Mouse (Mus musculus) kidney, embryonic 15.5 days (tissue): ENCODE measurements around the gene Gm5737. TPM values are rescaled to one million over a fixed set of nuclear protein-coding genes. Genes with fewer than 3 reads are reported as not detected.
A peak's percentile ranks its signal among the peaks of the same experiment; 100 is the strongest.

Experiments used
- ATAC-seq: fragments of 200-750 bp; cut with Nextera tagmentation; replicated peaks from 2 replicates; pipeline ENCODE4 v1.8.0; 2017; ENCODE audit warnings: moderate TSS enrichment; ENCODE audit not compliant: low FRiP score
- H3K27ac ChIP-seq: fragments of 300-500 bp; sonication (generic); 2 replicates; pipeline ENCODE4 v1.5.1; 2015; ENCODE audit warnings: mild to moderate bottlenecking, inconsistent platforms
- H3K27me3 ChIP-seq: fragments of 300-500 bp; sonication (generic); 2 replicates; pipeline ENCODE4 v1.6.1; 2015; ENCODE audit warnings: inconsistent platforms
- H3K36me3 ChIP-seq: fragments of 300-500 bp; sonication (generic); 2 replicates; pipeline ENCODE4 v1.6.1; 2015; ENCODE audit warnings: inconsistent platforms
- H3K4me1 ChIP-seq: fragments of 300-500 bp; sonication (generic); 2 replicates; pipeline ENCODE4 v1.6.1; 2015; ENCODE audit warnings: inconsistent platforms
- H3K4me2 ChIP-seq: fragments of 300-500 bp; sonication (generic); 2 replicates; pipeline ENCODE4 v1.6.1; 2015; ENCODE audit warnings: moderate library complexity, mild to moderate bottlenecking, inconsistent platforms
- H3K4me3 ChIP-seq: fragments of 300-500 bp; sonication (generic); replicated peaks from 2 replicates; pipeline ENCODE4 v1.5.1; 2015; ENCODE audit warnings: mild to moderate bottlenecking, inconsistent platforms
- H3K9ac ChIP-seq: fragments of 300-500 bp; sonication (generic); 2 replicates; pipeline ENCODE4 v1.6.1; 2015; ENCODE audit warnings: mild to moderate bottlenecking, inconsistent platforms
- H3K9me3 ChIP-seq: fragments of 300-500 bp; sonication (generic); replicated peaks from 2 replicates; pipeline ENCODE4 v1.6.1; 2016; ENCODE audit warnings: inconsistent platforms
- WGBS: fragments of 180-500 bp; shearing (Covaris S2); methylation state at CpG from one replicate; pipeline ENCODE4 v1.1.7; 2015; ENCODE audit warnings: mixed read lengths; 5-methylcytosine and 5-hydroxymethylcytosine counted together
- polyA plus RNA-seq: library from polyadenylated mRNA; unstranded; fragments of >200 nt; fragmentation: Nextera tagmentation; extraction: Ambion mirVana; gene quantifications from 2 replicates; pipeline ENCODE4 v1.2.1, GENCODE M21; 2015

Gm5737 gene
- polyA plus RNA-seq, 1 experiment from 2014 or later = not detected

DNA sequence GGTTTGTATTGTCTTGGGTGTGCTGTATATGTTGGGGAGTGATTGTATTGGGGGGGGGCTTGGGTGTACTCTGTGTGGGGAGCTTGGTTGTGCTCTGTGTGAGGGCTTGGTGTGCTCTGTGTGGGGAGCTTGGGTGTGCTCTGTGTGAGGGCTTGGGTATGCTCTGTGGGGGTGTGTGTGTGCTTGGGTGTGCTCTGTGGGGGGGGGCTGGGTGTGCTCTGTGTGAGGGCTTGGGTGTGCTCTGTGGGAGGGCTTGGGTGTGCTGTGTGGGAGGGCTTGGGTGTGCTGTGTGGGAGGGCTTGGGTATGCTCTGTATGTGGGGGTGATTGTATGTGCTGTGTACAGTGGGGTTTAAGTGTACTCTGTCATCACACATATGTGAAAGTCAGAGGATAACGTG lies 55.6 kb downstream of the Gm5737 start:
- WGBS = 77% methylated on average over 1 of the region's 1 CpGs
- peaks cover 60% of the 10 kb centered on the region for H3K4me1 ChIP-seq
- ATAC-seq = peak; percentile 12; the same call in 1 of the 2 replicates
- no peaks in the 10 kb centered on the region for H3K36me3 ChIP-seq
- H3K9ac ChIP-seq = no peak overlapping the region
- no peak overlapping the region for H3K27ac ChIP-seq
- no peaks in the 10 kb centered on the region for H3K27me3 ChIP-seq
- H3K4me3 ChIP-seq = no peak overlapping the region
- no peak overlapping the region for H3K4me2 ChIP-seq
- no peaks in the 10 kb centered on the region for H3K9me3 ChIP-seq

- H3K4me2 ChIP-seq = no peak overlapping the region
- no peak for ATAC-seq
- no peaks in the 10 kb centered on the region for H3K9me3 ChIP-seq
- no peak overlapping the region for H3K4me3 ChIP-seq
- peak overlapping the region; percentile 63 for H3K27ac ChIP-seq
- H3K9ac ChIP-seq = no peak overlapping the region
- no peaks in the 10 kb centered on the region for H3K27me3 ChIP-seq
- WGBS = 40% methylated on average over 5 of the region's 5 CpGs
- peaks cover 38% of the 10 kb centered on the region for H3K4me1 ChIP-seq
- no peaks in the 10 kb centered on the region for H3K36me3 ChIP-seq
Measured at GRCm38 (mm10) chr7:120869883-120870282, 57.7 kb downstream of the Gm5737 start.

- peaks cover 32% of the 10 kb centered on the region for H3K4me1 ChIP-seq
- H3K4me3 ChIP-seq = no peak overlapping the region
- 76% methylated on average over 5 of the region's 5 CpGs for WGBS
- H3K4me2 ChIP-seq = no peak overlapping the region
- H3K27ac ChIP-seq = peak overlapping the region; percentile 63; the same call in 1 of the 2 replicates
- H3K9ac ChIP-seq = no peak overlapping the region
- no peaks in the 10 kb centered on the region for H3K9me3 ChIP-seq
- H3K27me3 ChIP-seq = no peaks in the 10 kb centered on the region
- ATAC-seq = no peak
- no peaks in the 10 kb centered on the region for H3K36me3 ChIP-seq
Measured at GRCm38 (mm10) chr7:120870431-120871008, 58.4 kb downstream of the Gm5737 start.

- WGBS = 73% methylated on average over 12 of the region's 12 CpGs
- Histone ChIP-seq H3K9me3 (no peaks in the 10 kb centered on the region), H3K9ac (no peak overlapping the region), H3K4me1 (peaks cover 19% of the 10 kb centered on the region), H3K4me2 (no peak overlapping the region), H3K4me3 (no peak overlapping the region), H3K27me3 (no peaks in the 10 kb centered on the region), H3K36me3 (no peaks in the 10 kb centered on the region), H3K27ac (no peak overlapping the region)
- no peak for ATAC-seq
Measured at GRCm38 (mm10) chr7:120873083-120873482, 60.9 kb downstream of the Gm5737 start.

- Histone ChIP-seq H3K27me3 (no peaks in the 10 kb centered on the region), H3K4me2 (no peak overlapping the region), H3K27ac (no peak overlapping the region), H3K9me3 (no peaks in the 10 kb centered on the region), H3K4me1 (peaks cover 11% of the 10 kb centered on the region), H3K36me3 (no peaks in the 10 kb centered on the region), H3K9ac (no peak overlapping the region), H3K4me3 (no peak overlapping the region)
- 96% methylated on average over 3 of the region's 3 CpGs for WGBS
- ATAC-seq = no peak
Measured at GRCm38 (mm10) chr7:120874021-120874420, 61.9 kb downstream of the Gm5737 start.

- ATAC-seq = peak; percentile 89
- Histone ChIP-seq H3K27ac (peak overlapping the region; percentile 65), H3K9me3 (no peaks in the 10 kb centered on the region), H3K4me3 (no peak overlapping the region), H3K4me1 (0 out of 2 replicates have a peak, but pooled peaks cover 5% of the 10 kb centered on the region), H3K9ac (no peak overlapping the region), H3K4me2 (no peak overlapping the region), H3K36me3 (no peaks in the 10 kb centered on the region), H3K27me3 (no peaks in the 10 kb centered on the region)
- 71% methylated on average over 7 of the region's 7 CpGs for WGBS
Measured at GRCm38 (mm10) chr7:120874764-120875539, 62.8 kb downstream of the Gm5737 start.

GRCm38 (mm10) chr7:120875540-120876388 lies 63.6 kb downstream of the Gm5737 start:
- Histone ChIP-seq H3K4me1 (no peaks in the 10 kb centered on the region), H3K36me3 (peaks cover 7% of the 10 kb centered on the region), H3K9me3 (no peaks in the 10 kb centered on the region), H3K4me2 (no peak overlapping the region), H3K27me3 (no peaks in the 10 kb centered on the region), H3K27ac (peak overlapping the region; percentile 64), H3K4me3 (no peak overlapping the region), H3K9ac (no peak overlapping the region)
- ATAC-seq = peak; percentile 68
- WGBS = 67% methylated on average over 3 of the region's 3 CpGs

DNA sequence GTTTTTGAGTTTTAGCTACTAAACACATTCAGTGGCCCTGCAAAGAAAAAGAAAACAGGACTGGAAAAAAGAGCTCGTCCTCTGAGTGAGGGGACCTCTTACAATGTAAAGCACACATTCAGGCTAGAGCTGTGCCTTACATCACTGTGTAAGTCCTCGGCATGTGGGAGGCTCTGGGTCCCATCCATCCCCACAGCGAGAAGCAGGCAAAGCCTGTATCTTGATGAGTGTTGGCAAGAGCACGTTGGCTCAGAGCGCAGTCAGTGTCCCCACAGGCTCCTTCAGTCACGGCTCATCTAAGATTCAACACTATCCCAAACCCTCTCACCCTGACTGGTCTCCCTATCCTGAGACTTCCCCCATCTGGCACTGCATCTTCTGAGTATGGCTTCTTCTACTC lies 66.1 kb downstream of the Gm5737 start:
- Histone ChIP-seq H3K36me3 (peaks cover 12% of the 10 kb centered on the region), H3K9me3 (no peaks in the 10 kb centered on the region), H3K4me1 (0 out of 2 replicates have a peak, but pooled peaks cover 3% of the 10 kb centered on the region), H3K9ac (no peak overlapping the region), H3K4me3 (no peak overlapping the region), H3K4me2 (no peak overlapping the region), H3K27ac (no peak overlapping the region), H3K27me3 (no peaks in the 10 kb centered on the region)
- WGBS = 83% methylated on average over 6 of the region's 6 CpGs
- no peak for ATAC-seq

GRCm38 (mm10) chr7:120879972-120880371 lies 67.8 kb downstream of the Gm5737 start:
- H3K27me3 ChIP-seq = no peaks in the 10 kb centered on the region
- H3K9ac ChIP-seq = no peak overlapping the region
- H3K36me3 ChIP-seq = peaks cover 22% of the 10 kb centered on the region
- ATAC-seq = no peak
- no peak overlapping the region for H3K4me3 ChIP-seq
- no peaks in the 10 kb centered on the region for H3K9me3 ChIP-seq
- H3K4me1 ChIP-seq = 0 out of 2 replicates have a peak, but pooled peaks cover 3% of the 10 kb centered on the region
- H3K4me2 ChIP-seq = no peak overlapping the region
- 85% methylated on average over 3 of the region's 3 CpGs for WGBS
- no peak overlapping the region for H3K27ac ChIP-seq

GRCm38 (mm10) chr7:120880770-120881169 lies 68.6 kb downstream of the Gm5737 start:
- 96% methylated on average over 4 of the region's 4 CpGs for WGBS
- no peak overlapping the region for H3K4me2 ChIP-seq
- ATAC-seq = no peak
- no peak overlapping the region for H3K4me3 ChIP-seq
- no peak overlapping the region for H3K27ac ChIP-seq
- H3K27me3 ChIP-seq = no peaks in the 10 kb centered on the region
- H3K9me3 ChIP-seq = no peaks in the 10 kb centered on the region
- H3K9ac ChIP-seq = no peak overlapping the region
- peaks cover 29% of the 10 kb centered on the region for H3K36me3 ChIP-seq
- 0 out of 2 replicates have a peak, but pooled peaks cover 3% of the 10 kb centered on the region for H3K4me1 ChIP-seq
